Mouse (Mus musculus): ENCODE data around the gene Ptprd. TPM values are rescaled to one million over a fixed set of nuclear protein-coding genes. Genes with fewer than 3 reads are reported as not detected.

Gene Ptprd
- polyA plus RNA-seq, 1 experiment from 2014 or later: 5.6 TPM

GRCm38 (mm10) chr4:76354167-76354566 is 1857.6 kb downstream of the Ptprd start:
- no peak overlapping the region for H3K4me3 ChIP-seq (ENCODE audit: low read depth, low read length)
- H3K4me1 ChIP-seq (replicated peaks; ENCODE audit: control insufficient read depth, insufficient read depth): no peaks in the 10 kb centered on the region
- H3K9ac ChIP-seq (ENCODE audit: low read length): no peak overlapping the region
- no peaks in the 10 kb centered on the region for H3K27me3 ChIP-seq (ENCODE audit: control insufficient read depth, insufficient read depth, low read length)
- no peaks in the 10 kb centered on the region for H3K9me3 ChIP-seq (ENCODE audit: control insufficient read depth, low read length)
- ATAC-seq (ENCODE audit: low FRiP score, low TSS enrichment) (no peak), DNase-seq (ENCODE audit: low spot score) (no peak)
- H3K27ac ChIP-seq (replicated peaks): no peak overlapping the region
- H3K4me2 ChIP-seq (replicated peaks; ENCODE audit: low read depth): no peak overlapping the region
- no peaks in the 10 kb centered on the region for H3K36me3 ChIP-seq (ENCODE audit: control insufficient read depth, insufficient read depth, low read length)
- 85% methylated on average over 2 of the region's 2 CpGs for WGBS
- TF ChIP-seq EP300 (optimal IDR thresholded peaks at IDR 0.05) (no peak), CTCF (IDR thresholded peaks at IDR 0.05; ENCODE audit: low read depth) (no peak)

GRCm38 (mm10) chr4:76352468-76352867 is 1859.3 kb downstream of the Ptprd start:
- H3K4me2 ChIP-seq (replicated peaks; ENCODE audit: low read depth): no peak overlapping the region
- no peak for TF ChIP-seq CTCF (IDR thresholded peaks at IDR 0.05; ENCODE audit: low read depth)
- H3K36me3 ChIP-seq (ENCODE audit: control insufficient read depth, insufficient read depth, low read length): no peaks in the 10 kb centered on the region
- no peak overlapping the region for H3K9ac ChIP-seq (ENCODE audit: low read length)
- no peak overlapping the region for H3K27ac ChIP-seq (replicated peaks)
- H3K27me3 ChIP-seq (ENCODE audit: control insufficient read depth, insufficient read depth, low read length): no peaks in the 10 kb centered on the region
- WGBS: 66% methylated on average over 1 of the region's 1 CpGs
- ATAC-seq (ENCODE audit: low FRiP score, low TSS enrichment) (no peak), DNase-seq (ENCODE audit: low spot score) (no peak)
- H3K4me1 ChIP-seq (replicated peaks; ENCODE audit: control insufficient read depth, insufficient read depth): no peaks in the 10 kb centered on the region
- H3K4me3 ChIP-seq (ENCODE audit: low read depth, low read length): no peak overlapping the region
- no peaks in the 10 kb centered on the region for H3K9me3 ChIP-seq (ENCODE audit: control insufficient read depth, low read length)

- Histone ChIP-seq H3K9ac (ENCODE audit: low read length) (no peak overlapping the region), H3K4me2 (replicated peaks; ENCODE audit: low read depth) (no peak overlapping the region), H3K9me3 (ENCODE audit: control insufficient read depth, low read length) (no peaks in the 10 kb centered on the region), H3K36me3 (ENCODE audit: control insufficient read depth, insufficient read depth, low read length) (no peaks in the 10 kb centered on the region), H3K27me3 (ENCODE audit: control insufficient read depth, insufficient read depth, low read length) (no peaks in the 10 kb centered on the region), H3K27ac (replicated peaks) (no peak overlapping the region), H3K4me3 (ENCODE audit: low read depth, low read length) (no peak overlapping the region), H3K4me1 (replicated peaks; ENCODE audit: control insufficient read depth, insufficient read depth) (no peaks in the 10 kb centered on the region)
- ATAC-seq (ENCODE audit: low FRiP score, low TSS enrichment) (no peak), DNase-seq (ENCODE audit: low spot score) (no peak)
- WGBS: 52% methylated on average over 8 of the region's 8 CpGs
- TF ChIP-seq EP300 (optimal IDR thresholded peaks at IDR 0.05) (no peak), CTCF (IDR thresholded peaks at IDR 0.05; ENCODE audit: low read depth) (no peak)
These were observed 1860.4 kb downstream of the Ptprd start for GRCm38 (mm10) chr4:76351201-76351979.

GRCm38 (mm10) chr4:76350241-76350962 is 1861.4 kb downstream of the Ptprd start:
- no peak overlapping the region for H3K27ac ChIP-seq (replicated peaks)
- H3K36me3 ChIP-seq (ENCODE audit: control insufficient read depth, insufficient read depth, low read length): no peaks in the 10 kb centered on the region
- DNase-seq (ENCODE audit: low spot score) (no peak), ATAC-seq (ENCODE audit: low FRiP score, low TSS enrichment) (no peak)
- H3K9me3 ChIP-seq (ENCODE audit: control insufficient read depth, low read length): no peaks in the 10 kb centered on the region
- TF ChIP-seq EP300 (optimal IDR thresholded peaks at IDR 0.05) (no peak), CTCF (IDR thresholded peaks at IDR 0.05; ENCODE audit: low read depth) (no peak)
- no peaks in the 10 kb centered on the region for H3K4me1 ChIP-seq (replicated peaks; ENCODE audit: control insufficient read depth, insufficient read depth)
- 39% methylated on average over 3 of the region's 3 CpGs for WGBS
- H3K27me3 ChIP-seq (ENCODE audit: control insufficient read depth, insufficient read depth, low read length): no peaks in the 10 kb centered on the region
- no peak overlapping the region for H3K9ac ChIP-seq (ENCODE audit: low read length)
- no peak overlapping the region for H3K4me3 ChIP-seq (ENCODE audit: low read depth, low read length)
- H3K4me2 ChIP-seq (replicated peaks; ENCODE audit: low read depth): no peak overlapping the region

- Histone ChIP-seq H3K27ac (replicated peaks) (no peak overlapping the region), H3K4me1 (replicated peaks; ENCODE audit: control insufficient read depth, insufficient read depth) (no peaks in the 10 kb centered on the region), H3K36me3 (ENCODE audit: control insufficient read depth, insufficient read depth, low read length) (no peaks in the 10 kb centered on the region), H3K4me2 (replicated peaks; ENCODE audit: low read depth) (no peak overlapping the region), H3K27me3 (ENCODE audit: control insufficient read depth, insufficient read depth, low read length) (no peaks in the 10 kb centered on the region), H3K9me3 (ENCODE audit: control insufficient read depth, low read length) (no peaks in the 10 kb centered on the region), H3K4me3 (ENCODE audit: low read depth, low read length) (no peak overlapping the region), H3K9ac (ENCODE audit: low read length) (no peak overlapping the region)
- DNase-seq (ENCODE audit: low spot score) (no peak), ATAC-seq (ENCODE audit: low FRiP score, low TSS enrichment) (no peak)
- TF ChIP-seq CTCF (IDR thresholded peaks at IDR 0.05; ENCODE audit: low read depth): no peak
- TF ChIP-seq EP300 (optimal IDR thresholded peaks at IDR 0.05): no peak
- 62% methylated on average over 3 of the region's 3 CpGs for WGBS
These were observed 1867.7 kb downstream of the Ptprd start for GRCm38 (mm10) chr4:76344059-76344458.

- no peak for TF ChIP-seq EP300 (optimal IDR thresholded peaks at IDR 0.05)
- TF ChIP-seq CTCF (IDR thresholded peaks at IDR 0.05; ENCODE audit: low read depth): no peak
- Histone ChIP-seq H3K9ac (ENCODE audit: low read length) (no peak overlapping the region), H3K4me1 (replicated peaks; ENCODE audit: control insufficient read depth, insufficient read depth) (no peaks in the 10 kb centered on the region), H3K4me3 (ENCODE audit: low read depth, low read length) (no peak overlapping the region), H3K36me3 (ENCODE audit: control insufficient read depth, insufficient read depth, low read length) (no peaks in the 10 kb centered on the region), H3K4me2 (replicated peaks; ENCODE audit: low read depth) (no peak overlapping the region), H3K9me3 (ENCODE audit: control insufficient read depth, low read length) (no peaks in the 10 kb centered on the region), H3K27ac (replicated peaks) (no peak overlapping the region), H3K27me3 (ENCODE audit: control insufficient read depth, insufficient read depth, low read length) (no peaks in the 10 kb centered on the region)
- ATAC-seq (ENCODE audit: low FRiP score, low TSS enrichment): no peak
- no peak for DNase-seq (ENCODE audit: low spot score)
- WGBS: 69% methylated on average over 1 of the region's 1 CpGs
These were observed 1873.8 kb downstream of the Ptprd start for GRCm38 (mm10) chr4:76337926-76338325.

Measured in stomach, postnatal 0 days (tissue).